Mouse (Mus musculus) brown adipose tissue, adult 24 weeks (tissue): Measurements from ENCODE around the gene Lrp1. TPM values are rescaled to one million over a fixed set of nuclear protein-coding genes. Genes with fewer than 3 reads are reported as not detected.

Experiments used
- H3K27ac ChIP-seq: fragments of 200-500 bp; replicated peaks from 2 replicates; pipeline ENCODE4 v1.5.1; 2012; ENCODE audit warnings: low read depth, mild to moderate bottlenecking, low read length
- H3K4me1 ChIP-seq: fragments of 200-500 bp; 2 replicates; pipeline ENCODE4 v1.6.1; 2012; ENCODE audit warnings: low read length, mixed read lengths; ENCODE audit not compliant: control insufficient read depth, insufficient read depth, insufficient read length
- H3K4me3 ChIP-seq: fragments of 200-500 bp; 2 replicates; pipeline ENCODE4 v1.5.1; 2012; ENCODE audit warnings: low read depth, mild to moderate bottlenecking, low read length, moderate library complexity; ENCODE audit not compliant: insufficient read depth
- polyA plus RNA-seq: library from polyadenylated mRNA; stranded (reverse); fragments of >200 nt; gene quantifications from 2 replicates; pipeline ENCODE4 v1.2.4, GENCODE M21; 2012; ENCODE audit not compliant: missing spikeins, insufficient read depth, insufficient read length

Gene Lrp1
- polyA plus RNA-seq, 1 experiment = 43.8 TPM

DNA sequence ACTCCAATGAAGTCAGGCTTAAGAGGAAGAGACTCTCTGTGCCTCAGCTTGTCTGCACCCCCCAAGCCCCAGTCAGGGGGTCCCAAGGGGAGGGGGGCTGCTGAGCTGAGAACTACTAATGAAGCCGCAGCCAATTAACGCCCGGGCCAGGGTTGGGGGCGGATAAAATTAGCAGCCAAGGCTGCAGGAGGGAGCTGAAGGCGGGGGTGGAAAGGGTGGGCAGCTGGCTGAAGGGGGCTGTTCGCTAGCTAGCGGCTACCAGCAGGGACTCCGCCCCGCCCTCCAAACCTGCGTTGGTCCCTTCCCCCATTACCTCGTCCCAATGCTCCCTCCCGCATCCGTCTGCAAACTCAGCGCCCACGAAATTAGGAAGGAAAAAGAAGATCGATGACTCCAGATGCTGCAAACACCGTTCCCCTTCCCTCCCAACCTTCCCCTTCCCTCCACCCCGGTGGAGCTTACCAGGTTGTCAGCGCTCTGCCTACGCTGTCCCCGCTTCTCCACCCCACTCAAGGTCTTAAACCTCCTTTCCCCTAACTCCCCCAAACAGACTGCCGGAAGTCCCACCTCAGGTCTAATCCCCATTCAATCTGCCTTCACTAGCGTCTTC, 96.2 kb downstream of the Lrp1 start:
- Histone ChIP-seq H3K4me1 (no peaks in the 10 kb centered on the region), H3K27ac (no peak overlapping the region), H3K4me3 (no peak overlapping the region)

- H3K4me1 ChIP-seq = no peaks in the 10 kb centered on the region
- H3K4me3 ChIP-seq = peak within 1 kb of the TSS; percentile 63
- no peak within 1 kb of the TSS for H3K27ac ChIP-seq
These were observed 98.8 kb downstream of the Lrp1 start, which contains the start of gene Shmt2 for GRCm38 (mm10) chr10:127522088-127522581. Gene Shmt2 (minus strand): TSS chr10:127522444.

GRCm38 (mm10) chr10:127521611-127522080, 99.3 kb downstream of the Lrp1 start:
- Histone ChIP-seq H3K4me1 (no peaks in the 10 kb centered on the region), H3K4me3 (peak overlapping the region; percentile 63), H3K27ac (no peak overlapping the region)

DNA sequence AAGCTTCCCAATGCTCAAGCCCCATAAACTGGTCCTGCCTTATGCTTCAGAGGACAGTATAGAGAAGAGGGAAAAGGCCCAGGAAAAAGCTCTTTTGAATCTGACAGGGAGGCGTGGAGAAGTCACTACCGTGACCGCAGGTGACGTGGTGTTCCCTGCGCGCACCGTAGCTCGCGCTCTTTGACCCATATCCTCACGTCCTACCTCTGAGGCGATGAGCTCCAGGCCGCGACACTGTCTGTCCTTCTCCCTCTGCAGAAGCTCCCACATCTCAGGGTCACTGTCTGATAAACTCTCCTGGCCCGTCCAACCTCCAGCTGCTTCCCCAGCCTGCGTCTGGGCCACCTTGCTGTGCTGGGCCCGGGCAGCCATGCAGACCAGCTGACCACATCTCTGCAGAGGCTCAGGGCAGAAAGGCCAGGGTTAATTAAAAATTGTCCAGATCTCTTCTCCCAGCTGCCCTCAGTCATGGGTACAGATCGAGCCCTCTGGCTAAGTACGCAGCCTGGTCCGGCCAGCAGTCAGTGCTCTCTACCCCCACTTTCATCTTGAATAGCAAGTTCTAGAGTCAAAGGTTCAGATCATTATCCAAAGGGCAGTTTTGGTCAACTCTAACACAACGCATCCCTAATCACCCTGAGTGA, 100.1 kb downstream of the Lrp1 start:
- Histone ChIP-seq H3K4me1 (no peaks in the 10 kb centered on the region), H3K27ac (no peak overlapping the region), H3K4me3 (peak overlapping the region; percentile 63; the same call in 1 of the 2 replicates)

DNA sequence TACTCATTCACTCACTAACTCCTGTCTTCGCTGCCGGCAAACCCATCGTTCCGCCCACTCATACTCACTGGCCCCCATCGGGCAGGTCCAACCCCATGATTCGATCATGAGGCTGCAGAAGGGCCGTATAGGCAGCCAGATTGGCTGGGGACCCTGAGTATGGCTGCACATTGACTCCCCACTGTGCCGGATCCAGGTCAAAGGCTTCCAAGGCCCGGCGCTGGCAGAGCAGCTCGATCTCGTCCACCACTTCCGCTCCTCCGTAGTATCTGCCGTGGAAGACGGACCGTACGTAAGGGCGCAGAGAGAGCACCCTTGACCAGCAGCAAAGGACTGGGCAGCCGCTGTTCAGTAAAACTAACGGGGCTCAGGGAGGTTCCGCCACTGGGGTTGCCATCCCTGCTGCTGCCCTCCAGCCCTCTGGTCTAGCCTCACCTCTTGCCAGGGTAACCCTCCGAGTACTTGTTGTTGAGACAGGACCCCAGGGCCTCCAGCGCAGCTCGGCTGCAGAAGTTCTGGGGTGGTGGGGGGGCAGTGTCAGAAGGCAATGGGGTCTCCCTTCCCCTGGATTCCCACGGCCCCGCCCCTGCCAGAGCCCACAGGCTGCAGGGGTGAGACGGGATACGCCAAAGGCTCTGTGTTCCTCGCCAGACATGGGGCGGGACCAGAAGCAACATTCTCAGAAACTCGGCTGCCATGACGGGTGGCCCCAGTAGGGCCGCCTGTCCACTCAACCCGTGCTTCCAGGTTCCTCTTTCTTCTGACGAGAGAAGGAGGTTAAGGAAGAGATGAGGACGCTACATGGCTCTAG, 100.8 kb downstream of the Lrp1 start:
- Histone ChIP-seq H3K4me1 (no peaks in the 10 kb centered on the region), H3K4me3 (no peak overlapping the region), H3K27ac (no peak overlapping the region)

- no peak overlapping the region for H3K27ac ChIP-seq
- H3K4me1 ChIP-seq = no peaks in the 10 kb centered on the region
- no peak overlapping the region for H3K4me3 ChIP-seq
These were observed 101.8 kb downstream of the Lrp1 start for GRCm38 (mm10) chr10:127519041-127519701.

DNA sequence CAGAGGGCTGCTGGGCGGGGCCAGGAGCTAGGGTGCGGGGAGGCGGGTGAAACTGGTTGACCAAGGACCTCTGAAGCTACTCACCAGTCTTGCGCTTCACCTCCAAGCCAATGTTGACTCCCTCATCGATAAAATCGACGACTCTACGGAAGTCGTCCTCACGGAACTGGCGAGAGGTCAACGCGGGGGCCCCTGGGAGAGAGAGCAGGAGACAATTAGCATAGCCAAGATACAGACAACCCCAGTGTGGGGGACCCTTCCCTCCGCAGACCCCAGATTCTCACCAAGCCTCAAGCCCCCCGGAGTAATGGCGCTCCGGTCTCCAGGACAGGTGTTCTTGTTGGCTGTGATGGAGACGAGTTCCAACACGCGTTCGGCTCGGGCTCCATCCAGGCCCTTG, 103.0 kb downstream of the Lrp1 start:
- Histone ChIP-seq H3K4me1 (no peaks in the 10 kb centered on the region), H3K27ac (no peak overlapping the region)

DNA sequence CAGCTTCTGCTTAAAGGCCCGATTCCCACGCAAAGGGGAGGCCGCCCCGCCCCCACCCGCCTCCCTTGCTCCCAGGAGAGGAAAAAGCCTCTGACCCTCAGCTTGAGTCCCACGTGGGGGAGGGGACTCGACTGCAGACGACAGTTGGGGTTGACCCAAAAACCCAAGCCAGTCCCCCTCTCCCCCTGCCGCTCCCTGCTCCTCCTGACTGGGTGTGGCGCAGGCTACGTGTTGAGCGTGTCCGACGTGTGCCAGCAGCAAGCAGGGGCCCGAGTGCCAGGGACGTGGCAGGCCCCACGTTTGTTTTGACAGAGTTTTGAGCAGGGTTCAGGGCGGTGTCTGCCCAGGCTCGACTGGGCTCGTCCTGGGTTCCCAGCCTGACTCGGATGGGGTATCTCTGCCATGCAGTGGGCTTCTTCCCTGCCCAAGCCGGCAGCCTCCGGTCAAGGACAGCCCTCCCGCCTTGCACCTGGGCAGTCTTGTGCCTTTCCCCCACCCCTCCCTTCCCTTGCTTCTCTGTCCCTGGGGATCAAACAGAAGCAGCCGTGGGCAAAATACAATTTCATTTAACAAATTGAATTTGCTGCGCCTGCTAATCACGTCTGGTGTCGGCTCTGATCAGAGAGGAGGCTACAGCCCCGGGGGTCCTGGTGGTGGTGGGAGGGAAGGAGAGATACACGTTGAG, 104.2 kb downstream of the Lrp1 start:
- Histone ChIP-seq H3K27ac (no peak overlapping the region; the same call in 1 of the 2 replicates), H3K4me1 (no peaks in the 10 kb centered on the region), H3K4me3 (peak overlapping the region; percentile 52; the same call in 1 of the 2 replicates)

More for the DNA sequence above, 103.0 kb downstream of the Lrp1 start:
- no peak overlapping the region for H3K4me3 ChIP-seq

GRCm38 (mm10) chr10:127515983-127516459, 104.9 kb downstream of the Lrp1 start:
- peak overlapping the region; percentile 52 for H3K4me3 ChIP-seq
- peak overlapping the region; percentile 64 for H3K27ac ChIP-seq
- H3K4me1 ChIP-seq = no peaks in the 10 kb centered on the region

DNA sequence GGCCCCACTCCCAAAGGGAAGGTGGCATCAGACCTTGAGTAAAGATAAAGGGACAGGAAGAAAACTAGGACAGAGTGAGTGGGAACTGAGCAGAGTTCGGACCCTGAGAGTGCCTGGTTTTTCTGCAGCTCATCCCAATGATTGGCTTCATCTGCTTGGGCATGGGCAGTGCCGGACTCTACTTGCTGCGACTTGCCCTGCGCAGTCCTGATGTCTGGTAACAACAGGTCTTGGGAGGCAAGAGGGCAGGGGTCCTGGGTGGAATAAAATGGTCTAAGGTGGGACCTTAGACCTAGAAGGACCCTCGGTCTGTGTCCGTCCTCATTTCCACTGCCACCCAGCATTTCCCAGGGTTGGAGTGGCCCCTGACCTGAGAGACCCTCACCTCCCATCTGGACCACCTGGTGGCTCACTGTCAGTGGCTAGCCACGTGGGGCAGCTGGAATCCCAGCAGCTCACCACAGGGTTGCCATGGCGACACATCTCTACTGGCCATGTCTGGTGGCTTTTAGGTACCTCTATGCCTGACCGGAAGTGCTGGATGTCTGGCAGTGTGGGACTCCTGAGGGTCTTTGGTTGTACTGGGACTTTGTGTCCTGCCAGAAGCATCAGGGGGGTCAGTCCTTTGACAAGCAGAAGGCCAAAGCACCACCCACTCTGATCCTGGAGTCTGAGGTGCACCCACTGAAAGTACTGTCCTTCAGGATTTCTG, 105.5 kb downstream of the Lrp1 start:
- Histone ChIP-seq H3K27ac (peak overlapping the region; percentile 64), H3K4me3 (peak overlapping the region; percentile 52), H3K4me1 (no peaks in the 10 kb centered on the region)

GRCm38 (mm10) chr10:127514764-127515163, 106.2 kb downstream of the Lrp1 start, which contains the start of gene Ndufa4l2:
Gene Ndufa4l2 (plus strand): TSS chr10:127514967.
- H3K4me1 ChIP-seq = no peaks in the 10 kb centered on the region
- peak within 1 kb of the TSS; percentile 64 for H3K27ac ChIP-seq
- peak within 1 kb of the TSS; percentile 52 for H3K4me3 ChIP-seq

- Histone ChIP-seq H3K27ac (no peak overlapping the region), H3K4me1 (no peaks in the 10 kb centered on the region; the same call in 1 of the 2 replicates), H3K4me3 (no peak overlapping the region; the same call in 1 of the 2 replicates)
These were observed 106.7 kb downstream of the Lrp1 start for GRCm38 (mm10) chr10:127514111-127514698.

GRCm38 (mm10) chr10:127513501-127514091, 107.4 kb downstream of the Lrp1 start:
- Histone ChIP-seq H3K4me1 (no peaks in the 10 kb centered on the region; the same call in 1 of the 2 replicates), H3K27ac (no peak overlapping the region), H3K4me3 (no peak overlapping the region)
